Mouse (Mus musculus) olfactory bulb, adult 2 months (tissue): Measurements from ENCODE around the gene Slc23a2.

Source experiments
- CTCF ChIP-seq: fragments of 200-500 bp; IDR thresholded peaks from 2 replicates; pipeline ENCODE4 v1.5.1; 2012; ENCODE audit warnings: low read depth, mild to moderate bottlenecking, low read length, moderate library complexity; ENCODE audit not compliant: insufficient read depth
- POLR2A ChIP-seq: fragments of 200-500 bp; IDR thresholded peaks from 2 replicates; pipeline ENCODE4 v1.6.1; 2012; ENCODE audit warnings: mild to moderate bottlenecking, low read depth, low read length, moderate library complexity; ENCODE audit not compliant: insufficient read depth

DNA sequence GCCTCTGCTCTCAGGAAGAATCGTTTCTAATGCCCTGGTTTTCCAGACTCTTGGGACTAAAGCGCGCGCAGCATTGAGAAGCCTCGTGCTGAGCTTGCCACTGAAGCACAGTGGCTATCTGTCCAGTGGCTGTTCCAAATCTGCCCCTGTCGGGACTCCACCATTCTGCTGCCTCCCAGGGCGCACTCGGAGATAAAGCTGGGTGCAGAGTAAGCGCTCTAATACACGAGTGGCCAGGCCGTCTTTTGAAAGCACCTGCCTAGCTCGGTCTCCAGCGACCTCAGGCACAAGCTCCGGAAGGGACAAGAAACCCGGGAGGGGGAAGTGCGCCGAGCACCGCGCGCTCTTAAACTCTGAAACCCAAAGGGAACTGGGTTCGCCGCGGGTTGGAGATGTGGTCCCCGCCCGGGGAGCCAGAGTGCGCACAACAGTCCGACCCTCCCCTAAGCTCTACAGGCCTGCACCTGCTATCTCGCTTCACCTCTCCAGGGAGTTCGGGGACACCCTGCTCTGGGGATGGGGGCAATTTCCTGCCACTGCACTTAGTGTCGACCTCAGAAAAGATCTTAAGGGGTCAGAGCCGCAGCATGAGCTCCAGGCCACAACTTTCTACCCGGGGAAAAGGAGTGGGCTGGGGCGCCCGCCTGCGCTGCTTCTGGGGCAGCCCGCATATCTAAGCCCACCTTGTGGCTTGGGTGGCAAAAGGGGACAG lies 115.9 kb downstream of the Slc23a2 start:
- no peak for TF ChIP-seq CTCF
- no peak for TF ChIP-seq POLR2A
